8 mouse cellular contexts compared by ENCODE assay signal in the genomic region with DNA sequence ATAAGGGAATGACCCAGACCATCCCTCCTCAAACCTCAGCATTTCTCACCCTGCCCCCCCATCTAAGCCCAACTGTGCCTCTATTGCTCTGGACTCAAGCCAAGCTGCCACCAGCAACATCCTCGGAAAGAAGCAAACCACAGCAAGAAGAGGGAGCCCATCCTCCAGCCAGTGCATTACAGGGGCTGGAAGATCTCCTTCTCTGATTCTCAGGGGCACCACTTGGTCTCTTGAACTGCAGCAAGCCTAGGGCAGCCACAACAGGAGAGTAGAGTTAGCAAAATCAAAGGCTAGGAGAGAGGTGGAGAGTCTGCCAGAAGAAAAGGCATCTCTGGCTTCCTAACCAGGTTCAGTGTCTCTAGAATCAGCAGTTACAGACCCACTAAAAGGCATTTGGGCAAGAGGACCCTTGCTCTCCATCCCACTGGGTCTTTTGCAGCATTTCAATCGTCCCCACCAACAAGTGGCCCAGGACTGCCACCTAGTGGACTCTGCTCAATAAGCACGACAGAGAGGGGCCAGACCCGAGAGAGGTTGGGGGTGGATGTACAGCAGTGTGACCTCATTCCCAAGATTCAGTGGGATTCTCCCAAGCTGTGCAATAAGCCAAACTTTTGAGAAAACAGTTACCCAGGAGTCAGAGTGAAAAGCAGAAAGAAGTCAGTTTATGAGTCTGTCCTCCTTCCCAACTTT. TPM values are rescaled to one million over a fixed set of nuclear protein-coding genes. Genes with fewer than 3 reads are reported as not detected.
A peak's percentile ranks its signal among the peaks of the same experiment; 100 is the strongest.
DNase-seq lines count a peak whose midpoint lies in the region; ATAC-seq and TF ChIP-seq lines count a peak whose summit lies in the region.

No protein-coding gene starts in this region.

- peak; percentile 40 for DNase-seq in 416B (ENCODE audit: low read depth)
- peak; percentile 86 for DNase-seq in adrenal gland, postnatal 14 days
- peak; percentile 83 for DNase-seq in embryonic facial prominence, embryonic 11.5 days (ENCODE audit: low spot score)
- DNase-seq in heart, adult 9 months (ENCODE audit: low spot score in 2 of 2) = peak; percentile 68 to 77
- DNase-seq in liver, adult 2 months (ENCODE audit: extremely low read depth, low read depth, low spot score) = peak; percentile 19
- DNase-seq in testis, postnatal 10 days (ENCODE audit: low spot score) = peak; percentile 90

- no peak overlapping the region for H3K4me2 ChIP-seq in embryonic facial prominence, embryonic 11.5 days (ENCODE audit: low read depth, low read length)
- H3K4me2 ChIP-seq in kidney, embryonic 16.5 days (replicated peaks; ENCODE audit: low read depth, low read length) = no peak overlapping the region
- H3K4me2 ChIP-seq in neural tube, embryonic 14.5 days (ENCODE audit: low read depth, low read length) = no peak overlapping the region

- ATAC-seq in embryonic facial prominence, embryonic 11.5 days (replicated peaks; ENCODE audit: insufficient number of reproducible peaks, low FRiP score, low TSS enrichment, low read depth) = no peak
- peak; percentile 75 for ATAC-seq in kidney, embryonic 16.5 days (ENCODE audit: low FRiP score, low TSS enrichment)
- ATAC-seq in neural tube, embryonic 14.5 days (ENCODE audit: low read depth) = peak; percentile 86

- no peaks in the 10 kb centered on the region for H3K79me2 ChIP-seq in liver, adult 2 months (ENCODE audit: control insufficient read depth, insufficient read depth, low read length)

- no peaks in the 10 kb centered on the region; the same call in 1 of the 2 replicates for H3K4me1 ChIP-seq in embryonic facial prominence, embryonic 11.5 days (ENCODE audit: control insufficient read depth, insufficient read depth, low read length)
- H3K4me1 ChIP-seq in kidney, embryonic 16.5 days (ENCODE audit: insufficient read depth, low read length) = no peaks in the 10 kb centered on the region
- no peaks in the 10 kb centered on the region for H3K4me1 ChIP-seq in liver, adult 2 months (ENCODE audit: control insufficient read depth, insufficient read depth, low read length)
- H3K4me1 ChIP-seq in neural tube, embryonic 14.5 days (ENCODE audit: control insufficient read depth, insufficient read depth, low read length) = 0 out of 2 replicates have a peak, but pooled peaks cover 5% of the 10 kb centered on the region

- H3K4me3 ChIP-seq in embryonic facial prominence, embryonic 11.5 days (ENCODE audit: low read depth, low read length) = no peak overlapping the region
- H3K4me3 ChIP-seq in kidney, embryonic 16.5 days (ENCODE audit: low read length) = no peak overlapping the region
- no peak overlapping the region for H3K4me3 ChIP-seq in liver, adult 2 months (ENCODE audit: insufficient read depth, low read depth, low read length)
- H3K4me3 ChIP-seq in neural tube, embryonic 14.5 days (ENCODE audit: low read depth, low read length) = no peak overlapping the region

- H3K36me3 ChIP-seq in embryonic facial prominence, embryonic 11.5 days (replicated peaks; ENCODE audit: control insufficient read depth, insufficient read depth, low read depth, low read length) = no peaks in the 10 kb centered on the region
- no peaks in the 10 kb centered on the region for H3K36me3 ChIP-seq in kidney, embryonic 16.5 days (ENCODE audit: insufficient read depth, low read length)
- H3K36me3 ChIP-seq in liver, adult 2 months (ENCODE audit: control insufficient read depth, insufficient read depth, low read length) = no peaks in the 10 kb centered on the region
- H3K36me3 ChIP-seq in neural tube, embryonic 14.5 days (ENCODE audit: control insufficient read depth, insufficient read depth, low read length) = no peaks in the 10 kb centered on the region

- no peak overlapping the region for H3K27ac ChIP-seq in embryonic facial prominence, embryonic 11.5 days (replicated peaks; ENCODE audit: low read depth, low read length)
- no peak overlapping the region for H3K27ac ChIP-seq in kidney, embryonic 16.5 days (ENCODE audit: low read length)
- no peak overlapping the region for H3K27ac ChIP-seq in liver, adult 2 months (replicated peaks; ENCODE audit: insufficient read depth, low read depth, low read length)
- H3K27ac ChIP-seq in neural tube, embryonic 14.5 days (ENCODE audit: low read depth, low read length) = no peak overlapping the region

- H3K9me3 ChIP-seq in embryonic facial prominence, embryonic 11.5 days (replicated peaks; ENCODE audit: control insufficient read depth, low read length) = no peaks in the 10 kb centered on the region
- H3K9me3 ChIP-seq in kidney, embryonic 16.5 days (ENCODE audit: low read length) = no peaks in the 10 kb centered on the region
- H3K9me3 ChIP-seq in neural tube, embryonic 14.5 days (ENCODE audit: control insufficient read depth, low read length) = no peaks in the 10 kb centered on the region

- no peak for TF ChIP-seq POLR2A in liver, adult 2 months (IDR thresholded peaks at IDR 0.05; ENCODE audit: extremely low read depth, insufficient read depth, low read length)

- WGBS in embryonic facial prominence, embryonic 11.5 days = 8% methylated on average over 4 of the region's 4 CpGs
- 9% methylated on average over 4 of the region's 4 CpGs for WGBS in kidney, embryonic 16.5 days
- 15% methylated on average over 4 of the region's 4 CpGs for WGBS in liver, adult 2 months
- WGBS in neural tube, embryonic 14.5 days = 8% methylated on average over 4 of the region's 4 CpGs

- no peak overlapping the region for H3K9ac ChIP-seq in embryonic facial prominence, embryonic 11.5 days (replicated peaks; ENCODE audit: low read length)
- H3K9ac ChIP-seq in kidney, embryonic 16.5 days (replicated peaks; ENCODE audit: low read length) = no peak overlapping the region
- no peak overlapping the region for H3K9ac ChIP-seq in liver, adult 2 months (ENCODE audit: low read depth, low read length)
- H3K9ac ChIP-seq in neural tube, embryonic 14.5 days (replicated peaks; ENCODE audit: low read depth, low read length) = no peak overlapping the region

- no peaks in the 10 kb centered on the region for H3K27me3 ChIP-seq in embryonic facial prominence, embryonic 11.5 days (ENCODE audit: control insufficient read depth, insufficient read depth, low read length)
- no peaks in the 10 kb centered on the region for H3K27me3 ChIP-seq in kidney, embryonic 16.5 days (ENCODE audit: insufficient read depth, low read length)
- H3K27me3 ChIP-seq in liver, adult 2 months (ENCODE audit: control insufficient read depth, insufficient read depth, low read length) = no peaks in the 10 kb centered on the region
- H3K27me3 ChIP-seq in neural tube, embryonic 14.5 days (ENCODE audit: control insufficient read depth, insufficient read depth, low read length) = no peaks in the 10 kb centered on the region

- TF ChIP-seq CTCF in liver, adult 2 months (IDR thresholded peaks at IDR 0.05; ENCODE audit: low read depth, low read length) = peak; percentile 94

RNA-seq across cellular contexts. Expression of gene Chchd6, which starts 42.3 kb away (rescaled TPM):
- 25.8 and 28.5 TPM in 2 replicates for total RNA-seq in adrenal gland, postnatal 14 days (2021)
- polyA plus RNA-seq in embryonic facial prominence, embryonic 11.5 days (2014; fragmentation: Nextera tagmentation; extraction: Ambion mirVana) = 63.0 and 64.9 TPM in 2 replicates
- 67.5 and 72.3 TPM in 2 replicates for polyA plus RNA-seq in kidney, embryonic 16.5 days (2015; fragmentation: Nextera tagmentation; extraction: Ambion mirVana)
- total RNA-seq in liver, adult 2 months (2014; rRNA removed) = 6.9 and 8.0 TPM in 2 replicates
- polyA plus RNA-seq in liver, adult 2 months (2012; rRNA removed) = 5.0 and 9.4 TPM in 2 replicates
- 155 and 218 TPM in 2 replicates for polyA plus RNA-seq in neural tube, embryonic 14.5 days (2014; fragmentation: Nextera tagmentation; extraction: Ambion mirVana)

Comparison
In these comparisons a context has a peak if more than half of its experiments do, and no peak if none do; other contexts are left out.
1. DNase-seq: peak in every context shown above with its lines; median percentile 90 in testis, postnatal 10 days; 86 in adrenal gland, postnatal 14 days; 83 in embryonic facial prominence, embryonic 11.5 days; 72 in heart, adult 9 months; 40 in 416B; 19 in liver, adult 2 months.